Mouse (Mus musculus): ENCODE results near the gene Srsf3. TPM values are rescaled to one million over a fixed set of nuclear protein-coding genes. Genes with fewer than 3 reads are reported as not detected.
"Not testable (repeated sequence)": the region's sequence is repeated elsewhere in the genome, so short reads cannot be mapped to it uniquely, and the experiment has no call there.

Srsf3 gene
- total RNA-seq, 2 experiments from 2014 or later, result 383 to 534 TPM

DNA sequence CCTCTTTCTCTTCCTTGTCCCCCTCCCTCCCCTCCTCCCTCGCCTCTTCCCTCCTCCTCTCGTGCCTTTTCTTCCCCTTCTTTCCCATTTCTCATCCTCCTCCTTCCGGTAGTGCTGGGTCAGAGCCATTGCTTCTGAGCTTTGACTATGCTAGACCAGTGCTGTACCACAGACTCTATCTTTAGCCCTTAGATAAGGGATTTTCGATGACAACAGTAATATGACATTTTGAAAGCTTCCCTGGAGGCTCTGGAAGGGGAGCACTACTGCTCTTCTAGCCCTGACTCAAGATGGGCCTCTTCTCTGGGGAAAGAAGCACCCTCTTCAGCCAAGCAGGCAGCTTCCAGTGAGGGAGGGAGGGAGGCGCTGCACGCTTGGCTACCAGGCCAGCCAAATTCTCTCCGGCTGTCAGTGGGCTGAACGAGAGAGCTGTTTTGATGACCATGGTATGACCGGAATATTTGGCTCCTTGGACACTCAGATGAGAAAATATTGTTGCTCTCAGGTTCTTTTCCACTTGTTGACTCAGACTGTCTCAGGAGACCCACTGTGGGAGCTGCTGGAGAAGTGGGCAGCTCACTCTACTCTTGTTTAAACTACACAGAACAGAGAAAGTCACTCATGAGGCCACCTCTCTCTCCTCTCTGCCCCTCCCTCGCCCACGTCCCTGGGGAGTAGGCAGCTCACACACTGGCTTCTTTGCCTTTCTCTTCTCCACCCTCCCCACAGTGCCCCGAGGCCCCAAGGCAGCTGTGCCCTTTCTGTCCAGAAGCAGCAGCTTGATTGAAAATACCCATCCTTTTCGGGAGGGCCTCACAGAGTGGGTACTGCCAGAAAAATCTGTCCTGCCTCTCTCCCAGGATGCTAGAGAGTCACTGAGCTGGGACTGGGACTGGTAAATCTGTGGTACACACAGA lies 29.9 kb downstream of the Srsf3 start:
- ATAC-seq (ENCODE audit: poor library complexity, severe bottlenecking), result no peak

- ATAC-seq (ENCODE audit: poor library complexity, severe bottlenecking), result no peak
Observed at GRCm38 (mm10) chr17:29063121-29063987, 30.9 kb downstream of the Srsf3 start.

- ATAC-seq (ENCODE audit: poor library complexity, severe bottlenecking), result no peak
Observed at GRCm38 (mm10) chr17:29063988-29064285, 31.5 kb downstream of the Srsf3 start.

DNA sequence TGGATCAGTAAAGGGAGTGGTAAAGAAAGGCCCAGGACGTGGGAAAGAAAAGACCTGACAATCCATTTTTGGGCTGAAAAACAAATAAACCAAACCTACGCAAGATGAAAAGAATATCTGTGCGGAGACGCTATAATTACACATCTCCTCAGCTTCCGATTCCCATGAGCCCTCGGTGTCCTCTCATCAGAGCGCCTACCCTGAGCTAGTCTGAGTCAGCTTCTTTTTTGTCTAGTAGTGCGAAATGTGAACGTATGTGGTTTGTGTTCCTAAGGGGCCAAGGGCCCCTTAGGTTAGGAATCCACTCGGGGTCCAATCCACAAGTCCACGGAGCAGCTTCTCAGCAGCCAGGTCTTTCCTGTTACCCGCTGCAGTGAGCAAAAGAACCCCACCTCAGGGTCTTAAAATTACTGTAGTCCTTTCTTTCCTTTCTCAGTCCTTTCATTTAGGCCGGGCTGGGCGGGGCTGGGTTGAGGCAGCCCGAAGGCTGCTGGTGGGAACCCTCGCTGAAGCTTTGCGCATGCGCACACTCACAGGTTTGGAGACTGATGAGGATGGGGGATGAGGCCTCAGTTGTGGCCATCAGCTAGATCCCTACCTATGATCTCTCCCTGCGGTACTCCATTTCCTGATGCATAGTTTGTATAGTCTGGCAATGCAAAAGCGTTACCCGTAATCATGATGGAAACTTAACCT lies 33.0 kb downstream of the Srsf3 start:
- ATAC-seq (ENCODE audit: poor library complexity, severe bottlenecking), result no peak

- ATAC-seq (ENCODE audit: poor library complexity, severe bottlenecking), result no peak
Observed at GRCm38 (mm10) chr17:29065971-29066370, 33.5 kb downstream of the Srsf3 start.

DNA sequence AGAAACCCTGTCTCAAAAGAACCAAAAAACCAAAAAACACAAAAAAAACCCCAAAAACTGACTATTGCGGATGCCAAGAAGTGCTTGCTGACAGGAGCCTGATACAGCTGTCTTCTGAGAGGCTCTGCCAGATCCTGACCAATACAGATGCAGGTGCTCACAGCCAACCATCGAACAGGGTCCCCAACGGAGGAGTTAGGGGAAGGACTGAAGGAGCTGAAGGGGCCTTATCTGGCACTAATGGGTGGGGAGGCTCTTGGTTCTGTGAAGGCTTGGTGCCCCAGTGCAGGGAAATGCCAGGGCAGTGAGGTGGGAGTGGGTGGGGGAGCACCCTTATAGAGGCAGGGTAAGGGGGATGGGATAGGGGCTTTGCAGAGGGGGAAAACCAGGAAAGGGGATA lies 35.0 kb downstream of the Srsf3 start:
- ATAC-seq (ENCODE audit: poor library complexity, severe bottlenecking), result not testable (repeated sequence)

GRCm38 (mm10) chr17:29067847-29068246 lies 35.4 kb downstream of the Srsf3 start:
- no peak for ATAC-seq (ENCODE audit: poor library complexity, severe bottlenecking)

GRCm38 (mm10) chr17:29069063-29069462 lies 36.6 kb downstream of the Srsf3 start:
- no peak for ATAC-seq (ENCODE audit: poor library complexity, severe bottlenecking)

GRCm38 (mm10) chr17:29071820-29072219 lies 39.4 kb downstream of the Srsf3 start:
- ATAC-seq (ENCODE audit: poor library complexity, severe bottlenecking), result no peak

GRCm38 (mm10) chr17:29072701-29073307 lies 40.4 kb downstream of the Srsf3 start:
- no peak for ATAC-seq (ENCODE audit: poor library complexity, severe bottlenecking)

GRCm38 (mm10) chr17:29073313-29073712 lies 40.9 kb downstream of the Srsf3 start:
- ATAC-seq (ENCODE audit: poor library complexity, severe bottlenecking), result no peak

DNA sequence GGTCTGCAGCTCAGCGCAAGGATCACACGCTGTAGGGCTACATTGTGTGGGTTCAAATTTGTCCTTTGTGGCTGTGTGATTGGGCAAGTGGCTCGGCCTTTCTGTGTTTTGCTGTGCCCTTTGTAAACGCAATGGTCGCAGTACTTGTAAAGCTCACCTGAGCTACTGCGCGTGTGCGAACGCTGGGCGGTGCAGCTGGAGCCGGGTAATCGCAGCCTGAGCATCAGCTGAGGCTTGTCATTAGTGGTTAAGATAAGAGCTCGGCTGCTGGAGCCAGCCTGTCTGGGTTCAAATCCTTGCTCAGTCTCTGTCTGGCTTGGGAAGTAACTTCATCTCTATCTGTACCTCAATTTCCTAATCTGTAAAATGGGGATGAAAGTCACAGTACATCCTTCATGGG lies 41.7 kb downstream of the Srsf3 start:
- no peak for ATAC-seq (ENCODE audit: poor library complexity, severe bottlenecking)

GRCm38 (mm10) chr17:29076235-29076634 lies 43.8 kb downstream of the Srsf3 start:
- ATAC-seq (ENCODE audit: poor library complexity, severe bottlenecking), result no peak

DNA sequence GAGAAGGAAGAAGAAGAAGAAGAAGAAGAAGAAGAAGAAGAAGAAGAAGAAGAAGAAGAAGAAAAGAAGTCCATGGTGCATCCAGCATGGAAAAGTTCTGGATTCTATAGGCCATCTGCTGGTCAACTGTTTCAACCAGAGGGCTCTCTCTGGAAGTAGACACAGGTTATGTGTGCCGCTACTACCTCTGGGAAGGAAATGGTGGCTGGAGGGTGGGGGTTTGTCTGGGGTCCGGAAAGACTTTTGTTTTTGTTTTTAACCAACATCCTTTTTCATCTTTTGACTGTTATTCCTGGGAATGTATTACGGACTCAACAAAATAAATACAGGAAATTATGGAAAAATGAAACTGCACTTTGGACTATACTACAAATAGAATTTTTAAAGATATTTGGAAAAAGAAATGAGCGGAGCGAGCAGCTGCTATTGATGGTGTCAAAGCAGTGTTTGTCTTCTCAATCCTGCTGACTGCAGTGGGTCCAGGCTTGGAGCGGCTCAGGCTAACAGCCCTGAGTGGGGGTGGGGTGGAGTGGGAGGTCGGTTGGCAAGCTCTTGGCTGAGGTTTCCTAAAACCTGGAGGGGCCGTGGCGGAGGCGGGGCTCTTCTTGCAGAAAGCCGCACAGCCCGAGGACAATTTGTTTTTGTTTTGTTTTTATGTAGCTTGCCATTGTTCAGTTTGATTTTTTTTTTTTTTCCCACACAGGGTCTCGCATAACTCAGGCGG lies 45.5 kb downstream of the Srsf3 start:
- ATAC-seq (ENCODE audit: poor library complexity, severe bottlenecking), result no peak

GRCm38 (mm10) chr17:29078519-29079383 lies 46.3 kb downstream of the Srsf3 start:
- ATAC-seq (ENCODE audit: poor library complexity, severe bottlenecking), result peak; percentile 83

- ATAC-seq (ENCODE audit: poor library complexity, severe bottlenecking), result no peak
Observed at GRCm38 (mm10) chr17:29080758-29081617, 48.6 kb downstream of the Srsf3 start.

DNA sequence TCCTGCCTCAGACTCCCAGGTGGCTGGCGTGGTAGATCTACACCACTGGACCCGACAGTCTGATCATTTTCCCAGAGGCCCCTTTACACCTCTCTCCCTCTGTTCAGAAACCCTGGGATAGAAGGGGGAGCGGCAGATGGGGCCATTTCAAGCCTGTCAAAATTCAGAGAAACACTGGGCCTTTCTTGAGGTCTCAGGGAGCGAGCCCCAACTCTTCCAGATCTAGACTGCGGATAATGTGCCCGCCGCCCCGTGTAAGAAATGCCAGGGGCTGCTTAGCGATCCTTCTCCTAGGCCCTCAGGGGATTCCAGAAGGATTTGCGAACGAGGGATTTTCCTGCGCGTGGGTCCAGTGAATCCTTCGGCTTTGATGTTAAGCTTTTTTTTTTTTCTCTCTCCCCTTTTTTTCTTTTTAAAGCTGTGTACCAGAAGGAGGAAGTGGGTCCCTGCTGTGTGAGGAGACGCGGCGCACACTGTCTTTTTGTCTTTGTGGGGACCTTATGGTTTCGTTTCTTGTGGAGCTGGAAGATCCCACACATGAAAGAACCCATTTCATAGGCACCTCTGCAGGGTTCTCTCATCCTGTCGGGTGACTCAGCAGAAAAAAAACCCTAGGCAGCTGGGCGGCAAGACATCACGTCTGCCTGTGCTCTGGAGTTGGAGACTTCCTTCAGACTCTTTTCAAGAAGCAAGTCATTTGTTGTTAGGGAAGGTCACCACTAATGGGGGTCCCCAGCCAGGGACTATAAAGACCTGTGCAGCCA lies 49.4 kb downstream of the Srsf3 start:
- peak; percentile 60 for ATAC-seq (ENCODE audit: poor library complexity, severe bottlenecking)

DNA sequence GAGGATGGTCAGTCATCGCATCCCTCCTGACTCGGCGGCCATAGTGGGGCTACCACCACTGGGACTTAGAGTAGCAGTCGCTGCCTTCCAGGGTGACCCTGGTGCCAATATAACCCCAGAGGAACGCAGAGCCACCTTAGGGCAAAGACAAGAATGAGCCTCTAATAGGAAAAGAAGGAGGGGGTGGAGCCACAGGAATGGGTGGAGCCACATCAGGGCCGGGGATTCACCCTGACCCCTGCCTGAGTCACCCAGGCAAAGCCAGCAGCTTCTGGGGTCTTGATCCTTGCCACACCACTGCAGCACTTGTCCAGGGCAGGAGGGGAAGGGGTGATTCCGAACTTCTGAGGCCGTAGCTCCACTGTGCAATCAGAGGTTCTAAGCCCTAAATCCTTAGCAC lies 51.2 kb downstream of the Srsf3 start:
- ATAC-seq (ENCODE audit: poor library complexity, severe bottlenecking), result no peak

Data from megakaryocyte, adult 5-6 weeks (primary cell).